Mouse (Mus musculus): ENCODE data around the gene Skp1a. TPM values are rescaled to one million over a fixed set of nuclear protein-coding genes. Genes with fewer than 3 reads are reported as not detected.
"Not testable (repeated sequence)": the region's sequence is repeated elsewhere in the genome, so short reads cannot be mapped to it uniquely, and the experiment has no call there.

Gene Skp1a
- total and polyA plus RNA-seq, 3 experiments, result 169 to 371 (median 209) TPM

GRCm38 (mm10) chr11:52221921-52222320, 9.9 kb upstream of the Skp1a start:
- H3K27ac ChIP-seq (ENCODE audit: insufficient read depth, low read depth); H3K9me3 ChIP-seq (replicated peaks; ENCODE audit: low read length); H3K4me2 ChIP-seq (ENCODE audit: insufficient read depth, low read depth, poor library complexity, severe bottlenecking); H3K9ac ChIP-seq (ENCODE audit: insufficient read depth, low read depth); H3K36me3 ChIP-seq (replicated peaks in 1 of 2; ENCODE audit: control insufficient read depth in 1 of 2, insufficient read depth in 1 of 2, low read length in 1 of 2); H3K4me3 ChIP-seq (replicated peaks in 1 of 3; ENCODE audit: low read depth in 2 of 3, low read length in 2 of 3, poor library complexity in 1 of 3); H3K79me2 ChIP-seq (replicated peaks; ENCODE audit: control insufficient read depth, extremely low read depth, insufficient read depth, poor library complexity, severe bottlenecking); dilution Hi-C loops (cut with MboI; ENCODE audit: extremely low pct_ligation_motif_present, extremely low pct_unique_long_range_greater_than_20kb, low sequenced_read_pairs); H3K27me3 ChIP-seq (replicated peaks); DNase-seq (ENCODE audit: extremely low read depth): not testable (repeated sequence)
- in situ Hi-C loops (cut with MboI; ENCODE audit: low pct_ligation_motif_present, low pct_unique_long_range_greater_than_20kb, low sequenced_read_pairs), result loop anchor here (10.0 kb wide), 2 partner anchors 77 to 167 kb away; partner anchors contain the start of gene Olfr1373
- H3K4me1 ChIP-seq (ENCODE audit: control insufficient read depth in 1 of 2, insufficient read depth in 2 of 2), result peaks cover 0 to 16% of the 10 kb centered on the region in 2 experiments; a peak in 2 of 4 replicates

GRCm38 (mm10) chr11:52222891-52223290, 8.9 kb upstream of the Skp1a start:
- Histone ChIP-seq H3K4me1 (ENCODE audit: control insufficient read depth in 1 of 2, insufficient read depth in 2 of 2) (peaks cover 0 to 16% of the 10 kb centered on the region in 2 experiments; a peak in 2 of 4 replicates), H3K9me3 (replicated peaks; ENCODE audit: low read length) (no peaks in the 10 kb centered on the region), H3K4me3 (replicated peaks in 1 of 3; ENCODE audit: low read depth in 2 of 3, low read length in 2 of 3, poor library complexity in 1 of 3) (no peak overlapping the region), H3K27ac (ENCODE audit: insufficient read depth, low read depth) (no peak overlapping the region), H3K4me2 (ENCODE audit: insufficient read depth, low read depth, poor library complexity, severe bottlenecking) (no peak overlapping the region), H3K79me2 (replicated peaks; ENCODE audit: control insufficient read depth, extremely low read depth, insufficient read depth, poor library complexity, severe bottlenecking) (no peaks in the 10 kb centered on the region), H3K9ac (ENCODE audit: insufficient read depth, low read depth) (no peak overlapping the region), H3K36me3 (replicated peaks in 1 of 2; ENCODE audit: control insufficient read depth in 1 of 2, insufficient read depth in 1 of 2, low read length in 1 of 2) (no peaks in the 10 kb centered on the region), H3K27me3 (replicated peaks) (peaks cover 4% of the 10 kb centered on the region)
- dilution Hi-C loops (cut with MboI; ENCODE audit: extremely low pct_ligation_motif_present, extremely low pct_unique_long_range_greater_than_20kb, low sequenced_read_pairs), result no loop called here
- in situ Hi-C loops (cut with MboI; ENCODE audit: low pct_ligation_motif_present, low pct_unique_long_range_greater_than_20kb, low sequenced_read_pairs), result loop anchor here (10.0 kb wide), 2 partner anchors 78 to 168 kb away; partner anchors contain the start of gene Olfr1373
- TF ChIP-seq SMC3 (IDR thresholded peaks at IDR 0.05; ENCODE audit: low read depth, low read length) (peak; percentile 60), NELFE (IDR thresholded peaks at IDR 0.05; ENCODE audit: low read depth, low read length) (no peak), MAX (IDR thresholded peaks at IDR 0.05; ENCODE audit: low read length) (peak; percentile 77), PAX5 (IDR thresholded peaks at IDR 0.05; ENCODE audit: low read length) (no peak), POLR2AphosphoS2 (IDR thresholded peaks at IDR 0.05; ENCODE audit: low read depth, low read length) (no peak), POLR2A (IDR thresholded peaks at IDR 0.05; ENCODE audit: low read depth, low read length) (no peak), ETS1 (conservative IDR thresholded peaks at IDR 0.05; ENCODE audit: low read depth, low read length) (no peak), E2F4 (IDR thresholded peaks at IDR 0.05; ENCODE audit: insufficient replicate concordance, low read depth, low read length) (0 out of 2 replicates have a peak, but pooled peaks have one; percentile 31), CTCF (conservative IDR thresholded peaks at IDR 0.05 in 1 of 2, IDR thresholded peaks at IDR 0.05 in 1 of 2; ENCODE audit: low read depth in 2 of 2, low read length in 2 of 2) (peak; percentile 44 to 78), RAD21 (IDR thresholded peaks at IDR 0.05; ENCODE audit: low read depth, low read length) (peak; percentile 60), MYC (IDR thresholded peaks at IDR 0.05; ENCODE audit: low read depth, low read length) (peak; percentile 97), ZMIZ1 (IDR thresholded peaks at IDR 0.05; ENCODE audit: low read depth, low read length) (no peak), MXI1 (IDR thresholded peaks at IDR 0.05; ENCODE audit: low read depth, low read length) (0 out of 2 replicates have a peak, but pooled peaks have one; percentile 38)
- DNase-seq (ENCODE audit: extremely low read depth), result peak; percentile 58
